Mouse (Mus musculus) mature B cell (primary cell): ENCODE results near the gene Sgcd.

Experiments
- in situ Hi-C: fragments of 300-500 bp; cut with MboI; formaldehyde crosslinking; loops from 2 replicates; pipeline ENCODE4 v1.14.3; 2019

Gene Sgcd

GRCm38 (mm10) chr11:47988697-47989533 is at the start of gene Sgcd:
Sgcd (minus strand) TSS chr11:47988969.
- in situ Hi-C loops: no loop called here

GRCm38 (mm10) chr11:48038051-48038450 is 49.3 kb upstream of the Sgcd start:
- in situ Hi-C loops: no loop called here

GRCm38 (mm10) chr11:48012836-48013235 is 24.1 kb upstream of the Sgcd start:
- in situ Hi-C loops: no loop called here

- in situ Hi-C loops: no loop called here
These were observed 454 bp downstream of the Sgcd start for GRCm38 (mm10) chr11:47988333-47988696.

GRCm38 (mm10) chr11:47987893-47988267 is 889 bp downstream of the Sgcd start:
- in situ Hi-C loops: no loop called here

GRCm38 (mm10) chr11:47987251-47987892 is 1.4 kb downstream of the Sgcd start:
- in situ Hi-C loops: no loop called here

- in situ Hi-C loops: no loop called here
These were observed 6.6 kb downstream of the Sgcd start for GRCm38 (mm10) chr11:47982152-47982551.

GRCm38 (mm10) chr11:47981108-47981507 is 7.7 kb downstream of the Sgcd start:
- in situ Hi-C loops: no loop called here

GRCm38 (mm10) chr11:47953291-47953690 is 35.5 kb downstream of the Sgcd start:
- in situ Hi-C loops: no loop called here

- in situ Hi-C loops: no loop called here
These were observed 36.4 kb downstream of the Sgcd start for GRCm38 (mm10) chr11:47952366-47952765.

GRCm38 (mm10) chr11:47939795-47940194 is 49.0 kb downstream of the Sgcd start:
- in situ Hi-C loops: no loop called here

GRCm38 (mm10) chr11:47917616-47918015 is 71.2 kb downstream of the Sgcd start:
- in situ Hi-C loops: no loop called here

- in situ Hi-C loops: no loop called here
These were observed 97.1 kb downstream of the Sgcd start for GRCm38 (mm10) chr11:47891617-47892172.

- in situ Hi-C loops: no loop called here
These were observed 98.5 kb downstream of the Sgcd start for GRCm38 (mm10) chr11:47890315-47890714.

- in situ Hi-C loops: no loop called here
These were observed 103.5 kb downstream of the Sgcd start for GRCm38 (mm10) chr11:47885310-47885709.

- in situ Hi-C loops: no loop called here
These were observed 105.2 kb downstream of the Sgcd start for GRCm38 (mm10) chr11:47883545-47883944.

GRCm38 (mm10) chr11:47876633-47877170 is 112.1 kb downstream of the Sgcd start:
- in situ Hi-C loops: no loop called here

- in situ Hi-C loops: no loop called here
These were observed 142.9 kb downstream of the Sgcd start for GRCm38 (mm10) chr11:47845894-47846293.

GRCm38 (mm10) chr11:47833283-47833682 is 155.5 kb downstream of the Sgcd start:
- in situ Hi-C loops: no loop called here

GRCm38 (mm10) chr11:47810307-47810706 is 178.5 kb downstream of the Sgcd start:
- in situ Hi-C loops: no loop called here

GRCm38 (mm10) chr11:47804101-47804715 is 184.6 kb downstream of the Sgcd start:
- in situ Hi-C loops: no loop called here

- in situ Hi-C loops: no loop called here
These were observed 210.9 kb downstream of the Sgcd start for GRCm38 (mm10) chr11:47777916-47778226.
